Mouse (Mus musculus) common myeloid progenitor, adult 5-6 weeks (primary cell): ENCODE results near the gene Nfat5. TPM values are rescaled to one million over a fixed set of nuclear protein-coding genes. Genes with fewer than 3 reads are reported as not detected.

Source experiments
- ATAC-seq: replicated peaks from 2 replicates; pipeline ENCODE4 v1.8.0; 2016; ENCODE audit warnings: low read depth, mild to moderate bottlenecking, moderate TSS enrichment, inconsistent platforms; ENCODE audit not compliant: poor library complexity, severe bottlenecking
- total RNA-seq: library from RNA; stranded (forward); fragments of 200-1000, 187-1606 nt; gene quantifications from 2 replicates; pipeline ENCODE4 v1.2.3, GENCODE M21; 2017

Gene Nfat5
- total RNA-seq, 1 experiment from 2014 or later = 35.4 TPM

DNA sequence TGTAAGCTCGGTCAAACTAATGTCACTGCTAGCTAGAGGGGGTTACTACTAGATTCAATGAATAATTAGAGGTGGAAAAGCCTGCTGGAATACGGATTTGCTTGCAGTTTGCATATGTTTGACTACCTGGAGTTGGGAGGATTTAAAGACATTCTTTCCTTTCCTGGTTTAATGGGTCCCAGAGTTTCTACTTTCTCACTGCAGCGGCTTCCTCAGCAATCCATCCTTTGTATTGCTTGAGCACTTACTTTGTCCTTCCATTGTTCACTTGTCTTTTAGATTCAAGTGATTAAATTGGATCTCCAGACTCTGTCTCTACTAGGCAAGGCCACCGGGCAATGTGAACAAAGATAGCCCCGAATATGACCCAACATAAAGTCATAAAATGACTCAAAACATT, 5.7 kb upstream of the Nfat5 start:
- ATAC-seq = no peak

GRCm38 (mm10) chr8:107291171-107291601, 2.1 kb upstream of the Nfat5 start:
- 0 out of 2 replicates have a peak, but pooled peaks have one; percentile 9 for ATAC-seq

DNA sequence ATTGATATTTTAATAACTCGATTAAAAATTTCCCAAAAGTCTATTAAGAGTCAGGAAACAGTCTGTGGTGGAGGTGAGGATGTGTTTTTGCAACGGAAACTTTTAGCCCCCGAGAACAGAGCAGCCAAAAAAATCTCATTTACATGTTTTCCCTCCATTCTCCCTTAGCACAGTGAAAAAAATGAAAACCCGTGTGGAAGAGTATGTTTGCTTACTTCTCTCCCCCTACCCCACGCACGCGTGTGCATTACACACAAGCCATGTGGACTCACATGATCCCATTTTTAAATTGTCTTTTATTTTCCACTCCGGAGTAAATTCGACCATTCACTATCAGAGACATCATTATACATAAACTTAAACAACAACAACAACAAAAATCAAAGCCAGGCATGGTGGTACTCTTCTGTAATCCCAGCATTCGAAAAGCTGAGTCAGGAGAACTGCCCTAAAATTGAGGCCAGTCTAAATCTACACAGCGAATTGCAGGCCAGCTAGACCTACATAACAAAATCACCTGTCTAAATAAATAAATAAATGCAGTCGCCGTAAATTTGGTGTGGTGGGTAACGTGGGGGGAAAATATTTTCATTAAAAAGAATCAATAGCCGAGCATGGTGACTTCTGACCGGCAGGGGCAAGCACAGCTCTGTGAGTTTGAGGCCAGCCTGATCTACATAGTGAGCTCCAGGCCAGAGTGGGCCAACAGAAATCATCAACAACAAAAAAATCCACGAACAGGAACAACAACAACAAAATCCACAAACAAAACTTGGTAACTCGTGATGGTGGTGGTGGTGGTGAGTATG, 947 bp upstream of the Nfat5 start:
- no peak for ATAC-seq

DNA sequence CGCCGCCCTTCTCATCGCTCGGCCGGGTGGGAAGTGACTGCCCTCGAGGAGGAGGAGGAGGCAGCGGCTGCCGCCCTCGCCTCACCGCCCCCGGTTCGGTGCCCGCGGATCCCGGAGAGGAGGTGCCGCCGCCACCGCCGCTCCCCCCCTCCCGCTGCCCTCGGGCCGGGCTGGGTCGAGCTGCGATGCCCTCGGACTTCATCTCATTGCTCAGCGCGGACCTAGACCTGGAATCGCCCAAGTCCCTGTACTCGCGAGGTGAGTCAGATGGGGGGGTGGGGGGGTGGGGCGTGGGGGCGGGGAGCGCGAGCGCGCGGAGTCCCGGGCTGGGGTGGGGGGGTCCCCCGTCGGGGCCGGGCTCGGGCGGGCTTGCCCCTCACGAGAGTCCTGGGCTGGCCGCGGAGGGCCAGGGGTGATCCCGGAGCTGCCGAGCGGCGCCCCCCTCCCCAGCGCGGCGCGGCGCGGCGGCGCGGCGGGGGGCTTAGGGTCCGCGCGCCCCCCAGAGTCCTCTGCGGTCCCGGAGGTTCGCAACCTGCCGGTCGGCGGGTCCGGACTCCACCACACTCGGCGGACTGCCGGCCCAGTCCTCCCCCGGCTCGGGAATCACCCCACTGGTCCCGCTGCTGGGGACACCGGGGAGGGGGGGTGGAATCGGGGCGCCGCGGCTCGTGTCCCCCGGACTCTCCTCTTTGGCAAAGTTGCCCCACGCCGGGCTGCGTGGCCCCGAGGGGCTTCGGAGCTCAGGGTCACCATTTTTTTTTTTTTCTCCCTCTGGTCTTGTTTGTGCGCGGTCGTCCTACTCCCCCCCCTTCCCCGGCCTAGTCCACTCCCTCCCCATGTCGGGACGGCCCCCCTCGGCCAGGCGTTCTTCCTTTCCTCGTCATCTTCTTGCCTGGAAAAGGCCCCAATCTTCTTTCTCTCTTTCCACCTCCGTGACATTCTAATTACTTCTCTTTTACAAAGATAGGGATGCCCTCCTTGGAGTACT, 665 bp downstream of the Nfat5 start:
- ATAC-seq = peak; percentile 27

DNA sequence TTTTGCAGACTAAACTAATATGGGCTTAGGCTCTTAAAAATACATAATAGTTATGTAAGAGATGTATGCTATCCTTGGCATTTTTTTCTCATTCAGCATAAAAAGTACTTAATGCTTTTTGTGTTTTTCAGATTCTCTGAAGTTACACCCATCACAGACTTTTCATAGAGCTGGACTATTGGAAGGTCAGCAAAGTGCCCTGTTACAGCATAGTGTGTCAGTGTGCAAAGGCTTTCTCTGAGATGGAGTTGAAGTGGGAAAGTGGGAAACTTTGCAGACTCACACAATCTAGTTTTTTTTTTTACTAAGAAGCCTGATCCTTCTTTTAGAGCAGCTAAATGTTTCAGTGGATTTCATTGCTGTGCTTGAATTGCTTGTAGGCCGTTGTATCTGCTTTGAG, 2.2 kb downstream of the Nfat5 start:
- no peak for ATAC-seq

DNA sequence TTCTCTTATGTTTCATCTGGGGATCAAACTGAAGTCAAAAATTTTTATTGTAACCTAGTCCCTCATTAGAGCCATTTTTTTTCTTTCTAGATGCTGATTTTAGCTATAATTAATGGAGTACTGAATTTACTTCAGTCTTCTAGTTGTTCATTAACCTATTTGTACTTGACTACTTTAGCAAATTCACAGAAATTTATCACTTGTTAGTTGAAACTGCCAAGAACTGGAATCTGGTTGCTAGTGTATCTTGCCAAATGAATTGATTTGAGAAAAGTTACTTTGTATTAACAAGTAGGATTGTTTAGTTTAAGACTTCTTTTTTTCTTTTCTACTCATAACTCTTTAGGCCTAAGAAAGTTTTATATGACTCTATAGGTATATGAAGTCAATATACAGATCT, 18.6 kb downstream of the Nfat5 start:
- no peak for ATAC-seq

DNA sequence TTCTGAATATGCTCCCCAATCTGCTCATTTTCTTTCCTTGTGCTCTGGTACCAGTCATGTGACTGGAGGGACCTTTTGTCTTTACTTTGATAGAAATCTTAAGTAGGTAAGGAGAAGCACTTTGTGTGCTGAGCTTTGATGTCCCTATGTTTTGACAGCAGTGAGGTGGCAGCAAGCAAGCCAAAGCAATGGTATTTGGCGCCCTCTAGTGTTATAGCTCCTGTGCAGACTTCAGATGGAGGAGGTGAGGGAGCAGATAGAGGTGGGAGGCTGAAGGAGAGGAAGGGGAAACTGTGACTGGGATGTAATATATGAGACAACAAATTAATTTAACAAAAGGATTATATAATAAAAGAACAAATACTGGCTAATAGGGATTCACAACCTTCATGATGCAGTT, 30.9 kb downstream of the Nfat5 start:
- ATAC-seq = peak; percentile 95

- ATAC-seq = peak; percentile 96
These were observed 36.3 kb downstream of the Nfat5 start for GRCm38 (mm10) chr8:107329595-107329994.

DNA sequence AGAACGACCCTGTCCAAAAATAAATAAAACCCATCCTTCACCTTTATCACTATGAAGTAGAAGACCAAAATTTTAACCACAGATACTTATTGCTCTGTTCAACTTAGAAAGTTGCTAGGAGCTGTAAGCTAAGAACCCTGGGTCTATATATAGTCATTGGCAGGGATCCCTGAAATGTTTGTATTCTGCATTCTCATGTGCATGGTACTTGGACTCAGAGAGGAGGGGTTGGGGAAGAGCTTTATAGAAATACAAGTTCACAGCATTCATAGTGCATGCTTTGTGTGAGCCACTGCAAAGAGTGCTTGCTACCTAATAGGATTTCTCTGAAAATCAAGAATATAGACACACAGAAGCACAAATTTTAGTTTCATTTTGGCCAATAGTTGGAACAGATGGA, 43.2 kb downstream of the Nfat5 start:
- no peak for ATAC-seq

GRCm38 (mm10) chr8:107370311-107370710, 77.0 kb downstream of the Nfat5 start:
- no peak for ATAC-seq

DNA sequence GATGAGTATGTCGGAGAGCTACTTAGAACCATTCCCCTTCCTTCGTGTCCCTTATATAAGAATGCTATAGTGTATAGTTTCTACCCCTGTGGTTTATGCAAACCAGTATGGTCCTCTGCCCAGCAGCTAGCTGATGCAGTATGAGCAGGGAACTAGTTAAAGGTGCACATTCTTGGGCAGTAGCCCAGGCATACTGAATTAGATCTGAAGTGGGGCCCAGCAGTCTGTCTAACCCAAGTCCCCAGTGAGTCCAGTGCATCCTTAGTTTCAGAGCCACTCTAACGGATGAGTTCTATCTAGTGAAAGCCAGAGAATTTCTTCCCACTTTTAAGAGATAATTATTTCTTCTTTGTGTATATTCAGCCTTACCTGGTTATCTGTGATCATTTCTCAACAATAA, 84.1 kb downstream of the Nfat5 start:
- no peak for ATAC-seq

DNA sequence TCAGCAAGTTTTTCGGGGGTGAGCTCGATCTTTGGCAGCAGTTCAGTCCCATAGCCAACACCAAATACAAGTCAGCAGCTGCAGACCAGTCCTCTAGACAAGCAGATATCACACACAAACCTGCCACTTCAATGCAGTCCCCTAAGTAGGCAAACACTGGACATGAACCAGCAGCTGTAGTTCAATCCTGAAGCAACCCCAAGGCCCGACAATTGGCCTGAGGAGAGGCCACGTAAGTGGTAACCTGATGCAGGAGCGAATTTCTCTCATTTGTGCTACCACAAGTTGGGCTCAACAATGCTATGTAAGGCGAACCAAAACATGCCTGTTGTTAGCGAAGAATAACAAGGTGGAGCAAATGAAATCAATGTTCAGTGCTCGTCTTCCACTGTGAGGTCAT, 87.5 kb downstream of the Nfat5 start:
- ATAC-seq = no peak

DNA sequence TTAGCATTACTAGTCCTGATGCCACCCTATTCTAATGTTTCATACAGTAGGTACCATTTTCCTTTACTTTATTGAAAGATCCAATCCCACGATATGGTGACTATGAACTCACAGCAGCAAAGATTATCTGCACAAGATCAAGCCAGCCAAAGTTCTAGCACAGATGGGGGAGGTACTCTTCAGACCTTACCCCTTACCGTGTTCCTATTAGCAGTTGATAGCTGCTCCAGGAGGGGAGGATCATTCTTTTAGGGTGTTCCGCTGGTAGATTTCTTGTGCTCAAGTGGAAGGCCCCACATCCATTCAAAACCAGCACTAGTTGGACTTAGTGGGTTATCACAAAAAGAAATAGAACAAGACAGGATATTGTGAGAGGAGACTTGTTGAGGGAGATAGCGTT, 88.4 kb downstream of the Nfat5 start:
- ATAC-seq = no peak

DNA sequence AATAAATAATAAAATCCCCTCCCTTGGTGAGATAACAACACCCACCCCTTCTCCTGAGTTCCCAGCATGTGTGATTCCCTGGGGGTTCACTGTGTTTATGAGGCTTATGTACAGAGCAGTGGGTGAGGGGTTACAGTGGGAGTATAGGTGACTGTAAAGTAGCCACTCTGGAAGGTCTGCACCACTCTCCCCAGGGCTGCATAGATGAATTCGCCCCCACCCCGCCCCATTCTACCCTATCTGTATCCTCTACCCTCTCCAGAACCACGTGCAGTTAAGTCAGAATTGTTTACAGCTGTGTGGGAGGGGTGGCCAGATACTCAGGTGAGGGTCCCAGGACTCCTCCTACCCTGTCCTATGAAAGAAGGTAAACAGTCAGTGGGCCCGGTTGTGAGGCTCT, 89.6 kb downstream of the Nfat5 start:
- no peak for ATAC-seq

DNA sequence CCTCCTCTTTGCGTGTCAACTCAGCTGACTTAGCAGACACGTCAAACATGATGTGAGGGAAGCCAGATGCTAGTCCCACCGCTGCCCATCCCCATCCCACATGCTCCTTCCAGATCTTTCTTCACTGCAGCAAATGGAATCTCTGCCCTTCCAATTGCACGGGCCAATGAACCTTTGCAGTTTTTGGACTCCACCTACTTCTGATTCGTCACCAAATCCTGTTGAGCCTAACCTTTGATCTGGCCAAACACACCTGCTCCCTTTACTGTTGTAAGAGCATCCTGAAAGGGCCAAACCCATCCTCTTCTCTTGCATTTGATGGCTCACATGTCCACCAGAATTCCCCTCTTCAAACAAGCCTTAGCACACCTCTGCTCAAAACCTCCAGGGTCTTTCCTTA, 91.4 kb downstream of the Nfat5 start:
- no peak for ATAC-seq

- ATAC-seq = no peak
These were observed 91.8 kb downstream of the Nfat5 start for GRCm38 (mm10) chr8:107385063-107385462.

GRCm38 (mm10) chr8:107386171-107386570, 92.9 kb downstream of the Nfat5 start:
- peak; percentile 71 for ATAC-seq

- ATAC-seq = peak; percentile 55
These were observed 93.4 kb downstream of the Nfat5 start for GRCm38 (mm10) chr8:107386642-107387041.

DNA sequence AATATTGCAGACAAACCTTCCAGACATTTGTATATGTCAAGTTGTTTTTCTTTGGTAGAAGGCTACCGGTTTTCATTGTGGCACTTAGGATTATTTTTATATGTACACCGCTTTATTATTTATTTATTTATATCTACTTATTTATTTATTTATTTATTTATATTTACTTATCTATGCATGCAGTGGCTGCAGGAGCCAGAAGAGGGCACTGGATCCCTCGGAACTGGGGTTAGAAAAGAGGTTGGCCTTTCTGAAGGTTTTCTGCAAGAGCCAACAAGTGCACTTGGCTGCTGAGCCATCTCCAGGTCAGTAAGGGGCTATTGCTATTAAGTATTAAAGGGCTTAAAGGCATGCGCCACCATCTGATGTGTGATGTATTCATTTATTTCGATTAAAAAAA, 94.6 kb downstream of the Nfat5 start:
- no peak for ATAC-seq

DNA sequence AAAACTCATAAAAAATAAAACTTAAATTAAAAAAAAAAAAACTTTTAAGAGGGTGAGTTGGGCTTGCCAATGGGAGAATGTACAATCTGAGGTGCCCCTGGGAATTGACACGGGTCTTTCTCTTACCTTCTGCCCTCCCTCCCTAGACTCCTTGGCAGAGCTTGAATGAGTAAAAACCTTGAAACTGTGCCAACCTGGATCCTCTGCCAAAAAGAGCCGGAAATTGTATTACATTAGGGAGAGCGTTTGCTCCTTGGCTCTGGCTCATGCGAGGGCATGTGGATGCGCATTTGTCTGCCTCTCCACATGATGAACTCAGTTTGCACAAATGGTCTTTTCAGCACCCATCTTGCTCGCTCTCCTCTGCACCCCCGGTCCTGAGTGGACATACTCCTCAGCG, 96.3 kb downstream of the Nfat5 start:
- no peak for ATAC-seq
